Mouse (Mus musculus) liver, embryonic 14.5 days (tissue): ENCODE measurements at regions not wholly inside any gene's neighbourhood (a gene's known extent, or its start where the extent isn't known, plus 50 kb on each side); places are given as distances from the start of the nearest gene placed in this dataset.
A peak's percentile ranks its signal among the peaks of the same experiment; 100 is the strongest.

Source experiments
- ATAC-seq: fragments of 200-750 bp; cut with Nextera tagmentation; 2 replicates; pipeline ENCODE4 v1.8.0; 2017; ENCODE audit warnings: moderate number of reproducible peaks, mild to moderate bottlenecking, moderate library complexity; ENCODE audit not compliant: insufficient read depth
- DNase-seq, 3 experiments: peaks; one replicate each; pipeline ENCODE4 v3.0.0-alpha.2; 2012 to 2013; ENCODE audit warnings: low read depth in 3 of 3, low spot score in 3 of 3
- H3K27ac ChIP-seq: fragments of 300-500 bp; sonication (generic); 2 replicates; pipeline ENCODE4 v1.5.1; 2014; ENCODE audit warnings: moderate library complexity, mild to moderate bottlenecking, control low read depth, inconsistent platforms
- H3K27me3 ChIP-seq: fragments of 300-500 bp; sonication (generic); 2 replicates; pipeline ENCODE4 v1.6.1; 2014; ENCODE audit warnings: mild to moderate bottlenecking, low read length, moderate library complexity; ENCODE audit not compliant: control insufficient read depth, insufficient read depth
- H3K36me3 ChIP-seq: fragments of 300-500 bp; sonication (generic); replicated peaks from 2 replicates; pipeline ENCODE4 v1.6.1; 2014; ENCODE audit warnings: low read depth; ENCODE audit not compliant: control insufficient read depth, insufficient read depth
- H3K4me1 ChIP-seq, 2 experiments: fragments of 200-500 bp in 1 of 2; fragments of 300-500 bp in 1 of 2; sonication (generic) in 1 of 2; replicated peaks; 2 replicates each; pipeline ENCODE4 v1.6.1; 2012 to 2014; ENCODE audit warnings: antibody characterized with exemption in 1 of 2, inconsistent platforms in 1 of 2, low read length in 1 of 2; ENCODE audit not compliant: control insufficient read depth in 2 of 2, insufficient read depth in 2 of 2
- H3K4me2 ChIP-seq: fragments of 300-500 bp; sonication (generic); 2 replicates; pipeline ENCODE4 v1.6.1; 2014; ENCODE audit warnings: low read depth, mild to moderate bottlenecking, control low read depth, moderate library complexity
- H3K4me3 ChIP-seq, 2 experiments: fragments of 200-500 bp in 1 of 2; fragments of 300-500 bp in 1 of 2; sonication (generic) in 1 of 2; 2 replicates each; pipeline ENCODE4 v1.5.1; 2012 to 2014; ENCODE audit warnings: low read depth in 2 of 2, low read length in 2 of 2, mild to moderate bottlenecking in 2 of 2, control low read depth in 1 of 2, inconsistent platforms in 1 of 2, moderate library complexity in 1 of 2; ENCODE audit not compliant: insufficient read depth in 1 of 2
- H3K9ac ChIP-seq: fragments of 300-500 bp; sonication (generic); replicated peaks from 2 replicates; pipeline ENCODE4 v1.6.1; 2014; ENCODE audit warnings: mild to moderate bottlenecking, control low read depth, moderate library complexity
- H3K9me3 ChIP-seq: fragments of 300-500 bp; sonication (generic); 2 replicates; pipeline ENCODE4 v1.6.1; 2016; ENCODE audit warnings: low read length, mixed read lengths; ENCODE audit not compliant: control insufficient read depth
- CTCF ChIP-seq: IDR thresholded peaks from 2 replicates; pipeline ENCODE4 v1.5.1; 2016; ENCODE audit warnings: antibody characterized with exemption, low read depth, control low read depth
- EP300 ChIP-seq: IDR thresholded peaks from 2 replicates; pipeline ENCODE4 v1.6.1; 2016; ENCODE audit warnings: antibody characterized with exemption, low read depth
- WGBS: fragments of 180-500 bp; shearing (Covaris S2); extraction: QIAGEN DNeasy Blood & Tissue Kit; methylation state at CpG from one replicate; pipeline ENCODE4 v1.1.7; 2014; ENCODE audit not compliant: insufficient replicate concordance; 5-methylcytosine and 5-hydroxymethylcytosine counted together

- H3K4me1 ChIP-seq, result peaks cover 30 to 73% of the 10 kb centered on the region in 2 experiments
- TF ChIP-seq EP300 (no peak), CTCF (no peak)
- H3K4me2 ChIP-seq, result peak overlapping the region; percentile 56; the same call in 1 of the 2 replicates
- DNase-seq, result peak in 1 of 3 experiments; percentile 56
- H3K27ac ChIP-seq, result peak overlapping the region; percentile 65
- no peaks in the 10 kb centered on the region for H3K36me3 ChIP-seq
- no peaks in the 10 kb centered on the region for H3K9me3 ChIP-seq
- 30% methylated on average over 12 of the region's 12 CpGs for WGBS
- no peak overlapping the region for H3K4me3 ChIP-seq
- ATAC-seq, result no peak; the same call in 1 of the 2 replicates
- H3K9ac ChIP-seq, result no peak overlapping the region; the same call in 1 of the 2 replicates
- no peaks in the 10 kb centered on the region for H3K27me3 ChIP-seq
These were observed 113.3 kb downstream of the Tomm20 start for GRCm38 (mm10) chr8:126832163-126832978.

- TF ChIP-seq CTCF, result 0 out of 2 replicates have a peak, but pooled peaks have one; percentile 3
- TF ChIP-seq EP300, result no peak
- no peak for DNase-seq
- H3K27ac ChIP-seq, result peak overlapping the region; percentile 65
- H3K9ac ChIP-seq, result no peak overlapping the region
- H3K4me2 ChIP-seq, result no peak overlapping the region
- H3K4me1 ChIP-seq, result peaks cover 37 to 78% of the 10 kb centered on the region in 2 experiments
- no peaks in the 10 kb centered on the region for H3K36me3 ChIP-seq
- H3K9me3 ChIP-seq, result no peaks in the 10 kb centered on the region
- no peaks in the 10 kb centered on the region for H3K27me3 ChIP-seq
- 51% methylated on average over 14 of the region's 16 CpGs for WGBS
- no peak overlapping the region for H3K4me3 ChIP-seq
- ATAC-seq, result no peak
These were observed 114.1 kb downstream of the Tomm20 start for GRCm38 (mm10) chr8:126831312-126832162.

GRCm38 (mm10) chr8:126830242-126830530 is 115.5 kb downstream of the Tomm20 start:
- TF ChIP-seq CTCF (no peak), EP300 (no peak)
- Histone ChIP-seq H3K9ac (no peak overlapping the region), H3K4me3 (no peak overlapping the region), H3K27ac (no peak overlapping the region), H3K4me2 (no peak overlapping the region), H3K36me3 (no peaks in the 10 kb centered on the region), H3K4me1 (peaks cover 38 to 76% of the 10 kb centered on the region in 2 experiments), H3K9me3 (no peaks in the 10 kb centered on the region), H3K27me3 (no peaks in the 10 kb centered on the region)
- WGBS, result 61% methylated on average over 5 of the region's 5 CpGs
- no peak for DNase-seq
- ATAC-seq, result no peak

GRCm38 (mm10) chr8:126829376-126830241 is 116.0 kb downstream of the Tomm20 start:
- whole genome bisulfite sequencing, result 48% methylated on average over 17 of the region's 17 CpGs
- ATAC-seq (peak; percentile 24), DNase-seq (no peak)

More at GRCm38 (mm10) chr8:126829376-126830241, 116.0 kb downstream of the Tomm20 start:
- H3K4me1 ChIP-seq, result peaks cover 41 to 80% of the 10 kb centered on the region in 2 experiments
- H3K9ac ChIP-seq, result no peak overlapping the region
- peak overlapping the region; percentile 27; the same call in 1 of the 2 replicates for H3K27ac ChIP-seq
- H3K4me2 ChIP-seq, result no peak overlapping the region
- no peaks in the 10 kb centered on the region for H3K36me3 ChIP-seq
- no peaks in the 10 kb centered on the region for H3K27me3 ChIP-seq
- H3K9me3 ChIP-seq, result no peaks in the 10 kb centered on the region
- H3K4me3 ChIP-seq, result no peak overlapping the region
- TF ChIP-seq CTCF, result no peak
- TF ChIP-seq EP300, result no peak
